In the genomic region with DNA sequence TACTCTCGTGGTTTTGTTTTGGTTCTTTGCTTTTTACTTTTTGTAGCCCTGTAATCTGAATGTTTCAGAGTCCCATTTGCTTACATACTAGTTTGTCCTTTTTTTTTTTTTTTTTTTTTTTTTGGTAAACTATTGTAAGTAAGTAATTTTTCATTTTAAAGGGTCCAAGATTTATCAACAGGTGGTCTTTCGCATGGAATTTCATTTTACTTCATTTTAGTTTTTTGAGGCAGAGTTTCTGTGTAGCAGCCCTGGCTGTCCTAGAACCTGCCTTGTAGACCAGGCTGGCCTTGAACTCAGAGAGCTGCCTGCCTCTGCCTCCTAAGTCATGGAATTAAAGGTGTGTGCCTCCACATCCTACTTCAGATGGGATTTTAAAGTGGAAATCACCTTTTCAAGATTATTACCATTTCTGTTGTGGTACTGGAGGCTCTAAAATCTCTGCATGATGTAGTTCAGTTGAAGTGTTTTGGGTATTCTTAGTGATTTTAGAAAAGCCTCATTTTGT, we compare ENCODE assay signal across 8 mouse cellular contexts. TPM values are rescaled to one million over a fixed set of nuclear protein-coding genes. Genes with fewer than 3 reads are reported as not detected.
DNase-seq lines count a peak whose midpoint lies in the region; ATAC-seq and TF ChIP-seq lines count a peak whose summit lies in the region.

No protein-coding gene starts in this region.

- WGBS in heart, embryonic 12.5 days = 53% methylated on average over 2 of the region's 2 CpGs
- WGBS in heart, postnatal 0 days = 47% methylated on average over 2 of the region's 2 CpGs
- WGBS in macrophage (ENCODE audit: missing documents) = 40% methylated on average over 2 of the region's 2 CpGs

- TF ChIP-seq CTCF in G1E (IDR thresholded peaks at IDR 0.05; ENCODE audit: low read depth, low read length) = no peak
- TF ChIP-seq CTCF in heart, postnatal 0 days (IDR thresholded peaks at IDR 0.05; ENCODE audit: low read depth) = no peak

- H3K36me3 ChIP-seq in heart, embryonic 12.5 days = no peaks in the 10 kb centered on the region
- H3K36me3 ChIP-seq in G1E (replicated peaks) (peaks cover 42% of the 10 kb centered on the region), macrophage (ENCODE audit: inconsistent target) (peaks cover 13% of the 10 kb centered on the region; the same call in 1 of the 2 replicates)
- peaks cover 7% of the 10 kb centered on the region; the same call in 1 of the 2 replicates for H3K36me3 ChIP-seq in heart, postnatal 0 days (replicated peaks; ENCODE audit: control insufficient read depth, insufficient read depth, low read length)

- no peaks in the 10 kb centered on the region for H3K27me3 ChIP-seq in heart, embryonic 12.5 days (replicated peaks)
- peaks cover under 1% of the 10 kb centered on the region; the same call in 1 of the 2 replicates for H3K27me3 ChIP-seq in G1E (ENCODE audit: insufficient read depth, low read length)
- H3K27me3 ChIP-seq in heart, postnatal 0 days (ENCODE audit: control insufficient read depth, insufficient read depth, low read length) = no peaks in the 10 kb centered on the region

- no peak overlapping the region for H3K27ac ChIP-seq in heart, embryonic 12.5 days (ENCODE audit: poor library complexity, severe bottlenecking)
- no peak overlapping the region for H3K27ac ChIP-seq in heart, postnatal 0 days (ENCODE audit: low read depth)
- peak overlapping the region; percentile 87 for H3K27ac ChIP-seq in macrophage

- peaks cover 57% of the 10 kb centered on the region for H3K79me2 ChIP-seq in macrophage (ENCODE audit: inconsistent target)

- no peak for TF ChIP-seq EP300 in heart, postnatal 0 days (IDR thresholded peaks at IDR 0.05; ENCODE audit: low read depth)

- H3K9ac ChIP-seq in heart, embryonic 12.5 days = no peak overlapping the region
- H3K9ac ChIP-seq in heart, postnatal 0 days (replicated peaks; ENCODE audit: low read depth, low read length) = peak overlapping the region; percentile 74; the same call in 1 of the 2 replicates

- no peak for DNase-seq in heart, postnatal 10 days
- no peak for DNase-seq in G1E (ENCODE audit: low spot score)
- DNase-seq in heart, postnatal 0 days (ENCODE audit: low spot score) = no peak
- DNase-seq in gastrocnemius, postnatal 36 days = no peak
- DNase-seq in adrenal gland, adult 18-20 months (ENCODE audit: low spot score in 2 of 2) = no peak

- H3K4me3 ChIP-seq in heart, embryonic 12.5 days = peak overlapping the region; percentile 92
- peak overlapping the region; percentile 92 for H3K4me3 ChIP-seq in G1E (ENCODE audit: low read depth, low read length)
- H3K4me3 ChIP-seq in heart, postnatal 0 days (ENCODE audit: low read depth, low read length) = peak overlapping the region; percentile 91
- peak overlapping the region; percentile 74 for H3K4me3 ChIP-seq in macrophage (ENCODE audit: inconsistent target)

- peaks cover 17% of the 10 kb centered on the region for H3K4me1 ChIP-seq in heart, embryonic 12.5 days (replicated peaks)
- H3K4me1 ChIP-seq in G1E (ENCODE audit: insufficient read depth, low read depth, low read length) = peaks cover 41% of the 10 kb centered on the region
- 0 out of 2 replicates have a peak, but pooled peaks cover 3% of the 10 kb centered on the region for H3K4me1 ChIP-seq in heart, postnatal 0 days (ENCODE audit: control insufficient read depth, insufficient read depth)

- H3K9me3 ChIP-seq in heart, embryonic 12.5 days (replicated peaks) = no peaks in the 10 kb centered on the region
- H3K9me3 ChIP-seq in G1E (replicated peaks) = no peaks in the 10 kb centered on the region
- H3K9me3 ChIP-seq in heart, postnatal 0 days (replicated peaks; ENCODE audit: control insufficient read depth, low read length) = no peaks in the 10 kb centered on the region

- no peak for ATAC-seq in heart, embryonic 12.5 days (ENCODE audit: insufficient number of reproducible peaks, low FRiP score)
- no peak for ATAC-seq in G1E (ENCODE audit: extremely low read depth, insufficient number of reproducible peaks, low FRiP score, poor library complexity, severe bottlenecking)
- ATAC-seq in heart, postnatal 0 days (ENCODE audit: insufficient read depth, low read depth) = no peak
- ATAC-seq in frontal cortex, adult (ENCODE audit: low TSS enrichment) = no peak

- intact Hi-C loops in heart, postnatal 10 days (cut with DNase I) = loop anchor here (2.0 to 5.0 kb wide), 3 partner anchors 35 to 76 kb away; no protein-coding TSS in a partner anchor
- intact Hi-C loops in gastrocnemius, postnatal 36 days (cut with DNase I) = loop anchor here (10.0 kb wide), 1 partner anchor 303 kb away; no protein-coding TSS in a partner anchor

- H3K4me2 ChIP-seq in heart, embryonic 12.5 days = peak overlapping the region; percentile 72
- H3K4me2 ChIP-seq in heart, postnatal 0 days (ENCODE audit: low read depth, low read length) = peak overlapping the region; percentile 75

RNA-seq across cellular contexts. Expression of gene Nampt, which starts 2.2 kb away (rescaled TPM):
- 18.9 TPM in 2 replicates for polyA plus RNA-seq in heart, embryonic 12.5 days (2016; fragmentation: Nextera tagmentation; extraction: Ambion mirVana)
- 10 to 100 TPM; 28.6 to 52.8 TPM for total RNA-seq in heart, postnatal 10 days (2021)
- 56.6 and 61.6 TPM in 2 replicates for total RNA-seq in G1E (2014; fragmentation: Nextera tagmentation)
- total RNA-seq in G1E (2017) = 108 and 116 TPM in 2 replicates
- polyA plus RNA-seq in G1E (2012) = 31.0 and 33.4 TPM in 2 replicates
- 21.9 and 22.2 TPM in 2 replicates for total RNA-seq in heart, postnatal 0 days (2014; rRNA removed; ENCODE audit: low replicate concordance)
- 13.7 and 15.5 TPM in 2 replicates for polyA plus RNA-seq in heart, postnatal 0 days (2015; fragmentation: Nextera tagmentation; extraction: Ambion mirVana)
- total RNA-seq in macrophage (2018; cell fraction: chromatin; rRNA removed) = 100 to 1,000 TPM in 23 of 26 experiments, 10 to 100 TPM in 3; 88.3 to 462 (median 167) TPM
- total RNA-seq in macrophage (2018; cell fraction: cytosol; rRNA removed) = 100 to 1,000 TPM in 24 of 26 experiments, 10 to 100 TPM in 2; 97.7 to 225 (median 165) TPM
- total RNA-seq in macrophage (2018; cell fraction: nucleus; rRNA removed) = 100 to 1,000 TPM in 24 of 26 experiments, 10 to 100 TPM in 2; 64.3 to 336 (median 194) TPM
- 78.6 to 170 TPM (median 118 TPM) in 3 replicates for polyA plus RNA-seq in macrophage (2018)
- 10 to 100 TPM; 73.1 to 74.3 TPM for total RNA-seq in gastrocnemius, postnatal 36 days (2021)
- total RNA-seq in adrenal gland, adult 18-20 months (2021) = 100 to 1,000 TPM in 1 of 2 experiments, 10 to 100 TPM in 1; 78.1 to 102 TPM
